8 mouse cellular contexts compared by ENCODE assay signal in genomic region chr9:57485774-57486173, GRCm38 (mm10). TPM values are rescaled to one million over a fixed set of nuclear protein-coding genes. Genes with fewer than 3 reads are reported as not detected.
DNase-seq lines count a peak whose midpoint lies in the region; ATAC-seq and TF ChIP-seq lines count a peak whose summit lies in the region.

No protein-coding gene starts in this region.

- H3K27ac ChIP-seq in liver, adult 2 months (replicated peaks; ENCODE audit: insufficient read depth, low read depth, low read length): no peak overlapping the region
- no peak overlapping the region for H3K27ac ChIP-seq in neural tube, embryonic 13.5 days (replicated peaks)

- peak; percentile 71 for TF ChIP-seq CTCF in liver, adult 2 months (IDR thresholded peaks at IDR 0.05; ENCODE audit: low read depth, low read length)

- H3K4me2 ChIP-seq in neural tube, embryonic 13.5 days: no peak overlapping the region

- H3K27me3 ChIP-seq in liver, adult 2 months (ENCODE audit: control insufficient read depth, insufficient read depth, low read length): no peaks in the 10 kb centered on the region
- H3K27me3 ChIP-seq in neural tube, embryonic 13.5 days: peaks cover 21% of the 10 kb centered on the region

- H3K9me3 ChIP-seq in neural tube, embryonic 13.5 days: no peaks in the 10 kb centered on the region

- peak; percentile 79 for ATAC-seq in neural tube, embryonic 13.5 days (ENCODE audit: low read depth)

- H3K9ac ChIP-seq in liver, adult 2 months (ENCODE audit: low read depth, low read length): no peak overlapping the region
- H3K9ac ChIP-seq in neural tube, embryonic 13.5 days: peak overlapping the region; percentile 53

- no peaks in the 10 kb centered on the region for H3K36me3 ChIP-seq in liver, adult 2 months (ENCODE audit: control insufficient read depth, insufficient read depth, low read length)
- H3K36me3 ChIP-seq in neural tube, embryonic 13.5 days: no peaks in the 10 kb centered on the region

- WGBS in liver, adult 2 months: 15% methylated on average over 7 of the region's 7 CpGs
- WGBS in neural tube, embryonic 13.5 days: 15% methylated on average over 7 of the region's 7 CpGs

- DNase-seq in A20 (ENCODE audit: low read depth, low spot score): peak; percentile 78
- peak; percentile 90 for DNase-seq in adrenal gland, postnatal 10 days
- DNase-seq in embryo, embryonic 11.5 days (ENCODE audit: low read depth, low spot score): peak; percentile 75
- peak; percentile 78 to 90 for DNase-seq in heart, adult 18-20 months
- peak; percentile 80 to 84 for DNase-seq in kidney, adult 8-10 months
- peak; percentile 67 for DNase-seq in liver, adult 2 months (ENCODE audit: extremely low read depth, low read depth, low spot score)
- DNase-seq in telencephalon, adult 2 months (ENCODE audit: low read depth, low spot score): peak; percentile 82

- no peaks in the 10 kb centered on the region for H3K4me1 ChIP-seq in liver, adult 2 months (ENCODE audit: control insufficient read depth, insufficient read depth, low read length)
- peaks cover 4% of the 10 kb centered on the region; the same call in 1 of the 2 replicates for H3K4me1 ChIP-seq in neural tube, embryonic 13.5 days (replicated peaks)

- H3K79me2 ChIP-seq in liver, adult 2 months (ENCODE audit: control insufficient read depth, insufficient read depth, low read length): no peaks in the 10 kb centered on the region

- no peak overlapping the region for H3K4me3 ChIP-seq in liver, adult 2 months (ENCODE audit: insufficient read depth, low read depth, low read length)
- no peak overlapping the region for H3K4me3 ChIP-seq in neural tube, embryonic 13.5 days

- TF ChIP-seq POLR2A in liver, adult 2 months (IDR thresholded peaks at IDR 0.05; ENCODE audit: extremely low read depth, insufficient read depth, low read length): no peak

RNA-seq across cellular contexts. Expression of gene Scamp5, which starts 17.9 kb away (rescaled TPM):
- total RNA-seq in adrenal gland, postnatal 10 days (2021): 10 to 100 TPM; 15.2 to 19.9 TPM
- total RNA-seq in heart, adult 18-20 months (2021): 1 to 10 TPM; 5.7 TPM
- 10.3 and 12.7 TPM in 2 replicates for total RNA-seq in liver, adult 2 months (2014; rRNA removed)
- 13.7 and 18.2 TPM in 2 replicates for polyA plus RNA-seq in liver, adult 2 months (2012; rRNA removed)
- polyA plus RNA-seq in neural tube, embryonic 13.5 days (2015; fragmentation: Nextera tagmentation; extraction: Ambion mirVana): 65.1 and 67.8 TPM in 2 replicates

RNA-seq across cellular contexts. Expression of gene Rpp25, which starts 18.1 kb away (rescaled TPM):
- 1 to 10 TPM; 1.8 to 3.6 TPM for total RNA-seq in adrenal gland, postnatal 10 days (2021)
- 1 to 10 TPM in 1 of 2 experiments, under 1 TPM in 1; 0.92 to 2.0 TPM for total RNA-seq in heart, adult 18-20 months (2021)
- not detected in 2 replicates for total RNA-seq in liver, adult 2 months (2014; rRNA removed)
- not detected in 2 replicates for polyA plus RNA-seq in liver, adult 2 months (2012; rRNA removed)
- 21.0 and 21.9 TPM in 2 replicates for polyA plus RNA-seq in neural tube, embryonic 13.5 days (2015; fragmentation: Nextera tagmentation; extraction: Ambion mirVana)

RNA-seq across cellular contexts. Expression of gene Cox5a, which starts 35.3 kb away (rescaled TPM):
- 1,000 to 10,000 TPM; 1,277 to 1,442 TPM for total RNA-seq in adrenal gland, postnatal 10 days (2021)
- total RNA-seq in heart, adult 18-20 months (2021): 1,000 to 10,000 TPM; 2,577 to 2,715 TPM
- 299 and 328 TPM in 2 replicates for total RNA-seq in liver, adult 2 months (2014; rRNA removed)
- polyA plus RNA-seq in liver, adult 2 months (2012; rRNA removed): 507 and 522 TPM in 2 replicates
- polyA plus RNA-seq in neural tube, embryonic 13.5 days (2015; fragmentation: Nextera tagmentation; extraction: Ambion mirVana): 922 and 997 TPM in 2 replicates

RNA-seq across cellular contexts. Expression of gene Ppcdc, which starts 45.9 kb away (rescaled TPM):
- total RNA-seq in adrenal gland, postnatal 10 days (2021): 10 to 100 TPM; 13.9 to 21.9 TPM
- 1 to 10 TPM; 7.8 to 8.6 TPM for total RNA-seq in heart, adult 18-20 months (2021)
- total RNA-seq in liver, adult 2 months (2014; rRNA removed): 10.9 and 11.3 TPM in 2 replicates
- polyA plus RNA-seq in liver, adult 2 months (2012; rRNA removed): 25.2 and 42.4 TPM in 2 replicates
- 22.8 and 23.6 TPM in 2 replicates for polyA plus RNA-seq in neural tube, embryonic 13.5 days (2015; fragmentation: Nextera tagmentation; extraction: Ambion mirVana)

RNA-seq across cellular contexts. Expression of gene Fam219b, which starts 51.6 kb away (rescaled TPM):
- total RNA-seq in adrenal gland, postnatal 10 days (2021): 10 to 100 TPM; 19.6 to 23.4 TPM
- 1 to 10 TPM; 8.1 to 9.2 TPM for total RNA-seq in heart, adult 18-20 months (2021)
- total RNA-seq in liver, adult 2 months (2014; rRNA removed): 4.4 and 5.4 TPM in 2 replicates
- polyA plus RNA-seq in liver, adult 2 months (2012; rRNA removed): 6.5 and 6.7 TPM in 2 replicates
- 20.2 and 20.6 TPM in 2 replicates for polyA plus RNA-seq in neural tube, embryonic 13.5 days (2015; fragmentation: Nextera tagmentation; extraction: Ambion mirVana)
